Mouse (Mus musculus): ENCODE measurements at regions not wholly inside any gene's neighbourhood (a gene's known extent, or its start where the extent isn't known, plus 50 kb on each side); places are given as distances from the start of the nearest gene placed in this dataset.

DNA sequence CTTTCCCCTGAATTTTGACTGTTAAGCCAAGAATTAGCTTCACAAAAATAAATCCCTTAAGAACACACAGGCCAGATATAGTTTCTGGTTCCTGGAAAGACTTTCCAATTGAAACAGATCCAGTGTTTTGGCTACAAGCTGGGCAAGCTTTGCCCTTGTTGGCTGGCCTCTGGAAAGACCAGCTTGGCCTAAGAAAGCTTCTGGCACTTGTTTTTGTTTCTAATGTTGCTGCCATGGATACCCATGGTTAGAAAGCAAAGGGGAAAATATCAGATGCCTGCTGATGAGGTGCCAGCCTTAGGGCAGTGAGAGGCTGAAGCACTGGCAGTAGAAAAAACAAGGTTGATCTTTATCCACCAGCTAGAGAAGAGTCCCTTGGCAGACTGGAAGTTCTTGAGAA lies 228.2 kb downstream of the Klhl13 start:
- peak; percentile 25 for DNase-seq (ENCODE audit: low spot score)

- DNase-seq (ENCODE audit: low spot score), result no peak
These were observed 269.0 kb downstream of the Klhl13 start for GRCm38 (mm10) chrX:23095867-23096266.

- DNase-seq (ENCODE audit: low spot score), result no peak
These were observed 272.1 kb downstream of the Klhl13 start for GRCm38 (mm10) chrX:23092774-23093173.

DNA sequence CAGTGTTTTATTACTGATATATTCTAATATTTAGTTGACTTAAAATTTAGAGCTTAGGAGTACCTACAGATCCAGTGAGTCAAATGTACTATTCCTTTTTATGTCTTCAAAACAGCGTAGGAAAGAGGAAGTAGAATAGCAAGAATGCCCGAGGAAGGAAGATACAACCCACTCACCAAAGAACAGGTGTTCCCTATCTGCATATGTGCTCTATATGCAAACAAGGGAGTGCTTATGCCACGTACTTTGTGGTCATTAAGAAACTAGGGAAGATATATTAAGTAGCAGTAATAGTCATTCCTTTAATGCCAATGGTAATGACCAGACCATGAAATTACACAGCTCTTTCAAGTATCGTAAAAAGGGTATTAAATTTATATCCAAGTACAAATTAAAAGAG lies 298.4 kb downstream of the Klhl13 start:
- DNase-seq (ENCODE audit: low spot score), result no peak

GRCm38 (mm10) chrX:23027622-23028021 lies 337.3 kb downstream of the Klhl13 start:
- DNase-seq (ENCODE audit: low spot score), result peak; percentile 5

DNA sequence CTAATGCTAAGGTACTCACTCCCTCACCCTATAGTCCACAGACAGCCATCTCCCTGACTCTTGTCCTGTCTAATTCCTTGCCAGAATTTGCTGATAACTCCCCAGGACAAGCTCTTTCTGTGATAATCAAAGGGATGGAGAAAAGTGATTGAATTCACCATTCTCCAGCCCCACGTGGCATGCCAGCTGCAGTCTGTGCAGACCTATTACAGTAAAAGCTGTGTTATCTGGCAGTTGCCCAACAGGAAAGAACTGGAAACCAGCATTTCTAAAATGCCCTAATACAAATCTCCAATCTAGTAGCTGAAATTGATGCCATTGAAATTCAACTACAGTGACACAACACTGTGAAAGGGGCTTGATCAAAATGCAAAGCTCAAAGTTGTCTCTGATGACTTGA lies 349.3 kb downstream of the Klhl13 start:
- no peak for DNase-seq (ENCODE audit: low spot score)

DNA sequence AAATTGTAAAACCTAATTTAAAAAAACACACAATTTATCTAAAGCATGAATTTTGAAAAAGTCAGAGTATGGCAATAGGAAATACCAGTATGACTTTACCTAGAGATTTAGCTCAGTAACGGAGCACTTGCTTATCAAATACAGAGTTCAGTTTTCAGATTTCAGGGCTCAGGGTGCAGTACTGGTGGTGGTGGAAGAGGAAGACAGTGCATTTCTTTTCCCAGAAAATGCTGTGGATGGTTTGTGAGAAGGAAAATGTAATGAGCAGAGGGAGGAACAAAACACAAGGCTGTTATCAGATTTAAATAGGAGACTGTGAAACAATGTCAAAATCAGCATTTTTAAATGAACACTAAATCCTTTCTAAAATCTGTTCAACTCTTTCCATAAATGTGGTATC lies 349.8 kb downstream of the Klhl13 start:
- DNase-seq (ENCODE audit: low spot score), result no peak
